Mouse (Mus musculus) kidney, adult 8-10 months (tissue): ENCODE data around the gene Dio3.

Source experiments
- DNase-seq, 2 experiments: peaks; one replicate each; pipeline ENCODE4 v3.0.0; 2022

Gene Dio3

GRCm38 (mm10) chr12:110278853-110279252 is at the start of gene Dio3:
Gene Dio3, plus strand, starts transcription at chr12:110279068.
- DNase-seq = peak; percentile 37 to 51

GRCm38 (mm10) chr12:110230296-110230695 is 48.6 kb upstream of the Dio3 start:
- DNase-seq = no peak

GRCm38 (mm10) chr12:110230767-110231166 is 48.1 kb upstream of the Dio3 start:
- DNase-seq = peak; percentile 85 to 87

GRCm38 (mm10) chr12:110231709-110232600 is 46.9 kb upstream of the Dio3 start:
- peak; percentile 86 to 87 for DNase-seq

- DNase-seq = peak; percentile 34 to 54
Measured at GRCm38 (mm10) chr12:110235908-110236307, 43.0 kb upstream of the Dio3 start.

GRCm38 (mm10) chr12:110237046-110237445 is 41.8 kb upstream of the Dio3 start:
- DNase-seq = peak; percentile 33 to 39

GRCm38 (mm10) chr12:110239358-110239757 is 39.5 kb upstream of the Dio3 start:
- no peak for DNase-seq

- DNase-seq = peak; percentile 76 to 80
Measured at GRCm38 (mm10) chr12:110244581-110244980, 34.3 kb upstream of the Dio3 start.

GRCm38 (mm10) chr12:110245461-110245860 is 33.4 kb upstream of the Dio3 start:
- DNase-seq = no peak

GRCm38 (mm10) chr12:110252163-110252575 is 26.7 kb upstream of the Dio3 start:
- no peak for DNase-seq

GRCm38 (mm10) chr12:110255731-110256130 is 23.1 kb upstream of the Dio3 start:
- DNase-seq = no peak

- no peak for DNase-seq
Measured at GRCm38 (mm10) chr12:110256478-110257220, 22.2 kb upstream of the Dio3 start.

- no peak for DNase-seq
Measured at GRCm38 (mm10) chr12:110268226-110268625, 10.6 kb upstream of the Dio3 start.

GRCm38 (mm10) chr12:110269686-110270085 is 9.2 kb upstream of the Dio3 start:
- no peak for DNase-seq

GRCm38 (mm10) chr12:110276034-110276433 is 2.8 kb upstream of the Dio3 start:
- no peak for DNase-seq

GRCm38 (mm10) chr12:110277259-110277964 is 1.5 kb upstream of the Dio3 start:
- no peak for DNase-seq

GRCm38 (mm10) chr12:110277965-110278307 is 932 bp upstream of the Dio3 start:
- DNase-seq = peak; percentile 20 to 42

GRCm38 (mm10) chr12:110280373-110280772 is 1.5 kb downstream of the Dio3 start:
- no peak for DNase-seq

GRCm38 (mm10) chr12:110283792-110284191 is 4.9 kb downstream of the Dio3 start:
- no peak for DNase-seq

GRCm38 (mm10) chr12:110292816-110293215 is 13.9 kb downstream of the Dio3 start:
- no peak for DNase-seq

- DNase-seq = no peak
Measured at GRCm38 (mm10) chr12:110294891-110295290, 16.0 kb downstream of the Dio3 start.

GRCm38 (mm10) chr12:110298653-110299052 is 19.8 kb downstream of the Dio3 start:
- DNase-seq = no peak

GRCm38 (mm10) chr12:110319696-110320095 is 40.8 kb downstream of the Dio3 start:
- DNase-seq = no peak
